Mouse (Mus musculus) limb, embryonic 12.5 days (tissue): ENCODE data around the gene Gtf2h5. TPM values are rescaled to one million over a fixed set of nuclear protein-coding genes. Genes with fewer than 3 reads are reported as not detected.

Source experiments
- microRNA-seq: library from miRNA; unstranded; fragments of <30 nt; microRNA quantifications from one replicate; pipeline ENCODE4, GENCODE M21; 2017
- polyA plus RNA-seq: library from polyadenylated mRNA; unstranded; fragments of >200 nt; fragmentation: Nextera tagmentation; extraction: Ambion mirVana; gene quantifications from 2 replicates; pipeline ENCODE4 v1.2.1, GENCODE M21; 2016

The Gtf2h5 gene
- polyA plus RNA-seq, 1 experiment from 2014 or later, result 176 TPM

Small RNA genes within 50 kb of the gene (microRNA-seq; reads per million reads assigned to microRNA genes)
- gene Gm22774, result not detected

Other genes with a start within 250 kb of the Gtf2h5 start
- gene Snx9, start 238.5 kb upstream of the Gtf2h5 start, polyA plus RNA-seq, result 28.9 and 30.6 TPM in 2 replicates
- 0.92 and 1.2 TPM in 2 replicates for gene Synj2, start 138.5 kb upstream of the Gtf2h5 start, polyA plus RNA-seq
- gene Serac1, start within 50 bp of the Gtf2h5 start, polyA plus RNA-seq, result 5.7 and 7.7 TPM in 2 replicates
- 93.0 and 103 TPM in 2 replicates for gene Tulp4, start 26.7 kb downstream of the Gtf2h5 start, polyA plus RNA-seq
- 27.8 and 28.8 TPM in 2 replicates for gene Tmem181a, start 177.1 kb downstream of the Gtf2h5 start, polyA plus RNA-seq
- 22.1 and 24.3 TPM in 2 replicates for gene Dynlt1a, start 237.7 kb downstream of the Gtf2h5 start, polyA plus RNA-seq